Mouse (Mus musculus): ENCODE results near the gene Cpsf6.
"Not testable (repeated sequence)": the region's sequence is repeated elsewhere in the genome, so short reads cannot be mapped to it uniquely, and the experiment has no call there.

The Cpsf6 gene

GRCm38 (mm10) chr10:117399839-117400238, 20.0 kb upstream of the Cpsf6 start:
- DNase-seq = no peak

GRCm38 (mm10) chr10:117399196-117399595, 19.4 kb upstream of the Cpsf6 start:
- DNase-seq = no peak

- peak; percentile 41 to 47 for DNase-seq
Observed at GRCm38 (mm10) chr10:117398044-117398780, 18.4 kb upstream of the Cpsf6 start.

GRCm38 (mm10) chr10:117397106-117397625, 17.4 kb upstream of the Cpsf6 start:
- DNase-seq = no peak

- DNase-seq = no peak
Observed at GRCm38 (mm10) chr10:117396386-117397048, 16.7 kb upstream of the Cpsf6 start.

- no peak for DNase-seq
Observed at GRCm38 (mm10) chr10:117395801-117396200, 16.0 kb upstream of the Cpsf6 start.

GRCm38 (mm10) chr10:117394738-117395550, 15.1 kb upstream of the Cpsf6 start:
- no peak for DNase-seq

- DNase-seq = no peak
Observed at GRCm38 (mm10) chr10:117393891-117394395, 14.1 kb upstream of the Cpsf6 start.

- peak; percentile 60 to 66 for DNase-seq
Observed at GRCm38 (mm10) chr10:117393196-117393890, 13.5 kb upstream of the Cpsf6 start.

- no peak for DNase-seq
Observed at GRCm38 (mm10) chr10:117392832-117393195, 13.0 kb upstream of the Cpsf6 start.

- DNase-seq = not testable (repeated sequence)
Observed at GRCm38 (mm10) chr10:117392397-117392796, 12.6 kb upstream of the Cpsf6 start.

- no peak for DNase-seq
Observed at GRCm38 (mm10) chr10:117391801-117392200, 12.0 kb upstream of the Cpsf6 start.

GRCm38 (mm10) chr10:117391057-117391456, 11.2 kb upstream of the Cpsf6 start:
- no peak for DNase-seq

- no peak for DNase-seq
Observed at GRCm38 (mm10) chr10:117389904-117390875, 10.4 kb upstream of the Cpsf6 start.

GRCm38 (mm10) chr10:117389371-117389740, 9.5 kb upstream of the Cpsf6 start:
- DNase-seq = no peak

- no peak for DNase-seq
Observed at GRCm38 (mm10) chr10:117388637-117389370, 9.0 kb upstream of the Cpsf6 start.

- not testable (repeated sequence) for DNase-seq
Observed at GRCm38 (mm10) chr10:117387961-117388636, 8.3 kb upstream of the Cpsf6 start.

GRCm38 (mm10) chr10:117386981-117387380, 7.2 kb upstream of the Cpsf6 start:
- DNase-seq = no peak

GRCm38 (mm10) chr10:117386261-117386660, 6.4 kb upstream of the Cpsf6 start:
- DNase-seq = no peak

- DNase-seq = no peak
Observed at GRCm38 (mm10) chr10:117385431-117385830, 5.6 kb upstream of the Cpsf6 start.

All from thymus, postnatal 36 days (tissue).